Comparison of ENCODE assay signal across 9 mouse cellular contexts in genomic region chr9:75521788-75522187, GRCm38 (mm10). TPM values are rescaled to one million over a fixed set of nuclear protein-coding genes. Genes with fewer than 3 reads are reported as not detected.
DNase-seq lines count a peak whose midpoint lies in the region; ATAC-seq and TF ChIP-seq lines count a peak whose summit lies in the region.
"Had no signal": no experiment of that assay in that cellular context is flagged by ENCODE, and none has a peak within 500 bp of the region (broad histone marks: within the 10 kb centered on the region; RNA-seq: fewer than 3 reads in every experiment).

No protein-coding gene starts in this region.

- TF ChIP-seq CTCF in left cerebral cortex, adult 2 months (IDR thresholded peaks at IDR 0.05), result peak; percentile 56
- TF ChIP-seq CTCF in G1E (IDR thresholded peaks at IDR 0.05; ENCODE audit: low read depth, low read length), result peak; percentile 24; the same call in 1 of the 2 replicates
- peak; percentile 64; the same call in 1 of the 2 replicates for TF ChIP-seq CTCF in brain, embryonic 14.5 days (IDR thresholded peaks at IDR 0.05; ENCODE audit: borderline replicate concordance, extremely low read depth, insufficient read depth, insufficient read length)

- no peaks in the 10 kb centered on the region for H3K9me3 ChIP-seq in G1E (replicated peaks)
- no peaks in the 10 kb centered on the region for H3K9me3 ChIP-seq in liver, embryonic 11.5 days (ENCODE audit: control insufficient read depth, low read length)
- H3K9me3 ChIP-seq: embryonic facial prominence, embryonic 13.5 days had no signal

- TF ChIP-seq POLR2A in brain, embryonic 14.5 days (IDR thresholded peaks at IDR 0.05; ENCODE audit: borderline replicate concordance, extremely low read depth, insufficient read depth, insufficient read length, poor library complexity, severe bottlenecking), result no peak

- no peak overlapping the region for H3K4me3 ChIP-seq in left cerebral cortex, adult 2 months
- no peak overlapping the region for H3K4me3 ChIP-seq in G1E (ENCODE audit: low read depth, low read length)
- H3K4me3 ChIP-seq in liver, embryonic 11.5 days (ENCODE audit: low read depth, low read length), result no peak overlapping the region
- H3K4me3 ChIP-seq: embryonic facial prominence, embryonic 13.5 days had no signal

- H3K4me1 ChIP-seq in G1E (ENCODE audit: insufficient read depth, low read depth, low read length), result no peaks in the 10 kb centered on the region; the same call in 1 of the 2 replicates
- no peaks in the 10 kb centered on the region for H3K4me1 ChIP-seq in liver, embryonic 11.5 days (replicated peaks; ENCODE audit: control insufficient read depth, insufficient read depth, low read length)
- H3K4me1 ChIP-seq: embryonic facial prominence, embryonic 13.5 days had no signal

- no peak for DNase-seq in left cerebral cortex, adult 2 months (ENCODE audit: extremely low spot score in 1 of 2, low spot score in 2 of 2)
- DNase-seq in left cerebral cortex, adult 8-10 months (ENCODE audit: low spot score in 2 of 2), result no peak
- no peak for DNase-seq in G1E (ENCODE audit: low spot score)
- DNase-seq in brain, embryonic 14.5 days (ENCODE audit: low read depth), result peak; percentile 84
- DNase-seq in heart, postnatal 10 days, result peak; percentile 67 to 68
- DNase-seq in liver, embryonic 11.5 days (ENCODE audit: low spot score), result no peak
- DNase-seq in retina, postnatal 1 day, result peak; percentile 72
- no peak for DNase-seq in urinary bladder, postnatal 10 days (ENCODE audit: low spot score)

- intact Hi-C loops in left cerebral cortex, adult 2 months (cut with DNase I), result loop anchor here (5.0 kb wide), 2 partner anchors 36 to 61 kb away; partner anchors contain the start of gene Tmod3
- intact Hi-C loops in heart, postnatal 10 days (cut with DNase I), result loop anchor here (1.0 kb wide), 1 partner anchor 61 kb away; no protein-coding TSS in a partner anchor

- H3K27ac ChIP-seq in left cerebral cortex, adult 2 months, result no peak overlapping the region
- no peak overlapping the region for H3K27ac ChIP-seq in liver, embryonic 11.5 days (ENCODE audit: low read depth, low read length)
- H3K27ac ChIP-seq: embryonic facial prominence, embryonic 13.5 days had no signal

- H3K27me3 ChIP-seq in G1E (ENCODE audit: insufficient read depth, low read length), result no peaks in the 10 kb centered on the region
- H3K27me3 ChIP-seq in liver, embryonic 11.5 days (replicated peaks; ENCODE audit: control insufficient read depth, insufficient read depth, low read length), result no peaks in the 10 kb centered on the region
- H3K27me3 ChIP-seq: embryonic facial prominence, embryonic 13.5 days had no signal

- no peak overlapping the region for H3K4me2 ChIP-seq in liver, embryonic 11.5 days
- H3K4me2 ChIP-seq: embryonic facial prominence, embryonic 13.5 days had no signal

- 53% methylated on average over 4 of the region's 4 CpGs for WGBS in liver, embryonic 11.5 days

- no peak overlapping the region for H3K9ac ChIP-seq in liver, embryonic 11.5 days (ENCODE audit: low read depth, low read length)
- H3K9ac ChIP-seq: embryonic facial prominence, embryonic 13.5 days had no signal

- peaks cover 40% of the 10 kb centered on the region for H3K36me3 ChIP-seq in G1E (replicated peaks)
- H3K36me3 ChIP-seq in liver, embryonic 11.5 days (ENCODE audit: control insufficient read depth, insufficient read depth, low read length), result 0 out of 2 replicates have a peak, but pooled peaks cover 2% of the 10 kb centered on the region

- ATAC-seq in G1E (ENCODE audit: extremely low read depth, insufficient number of reproducible peaks, low FRiP score, poor library complexity, severe bottlenecking), result peak; percentile 83
- ATAC-seq in liver, embryonic 11.5 days (replicated peaks; ENCODE audit: low FRiP score), result peak; percentile 53; the same call in 1 of the 2 replicates

RNA-seq across cellular contexts. Expression of gene Tmod3, which starts 37.7 kb away (rescaled TPM):
- 10 to 100 TPM; 43.6 to 62.5 TPM for total RNA-seq in left cerebral cortex, adult 2 months (2021)
- 10 to 100 TPM; 43.9 to 54.9 (median 50.5) TPM for total RNA-seq in left cerebral cortex, adult 8-10 months (2022)
- total RNA-seq in G1E (2014; fragmentation: Nextera tagmentation) (115 and 123 TPM in 2 replicates), G1E (2017) (118 and 136 TPM in 2 replicates)
- polyA plus RNA-seq in G1E (2012), result 10.9 and 11.3 TPM in 2 replicates
- 58.9 and 60.9 TPM in 2 replicates for polyA plus RNA-seq in brain, embryonic 14.5 days (2012; rRNA removed)
- 100 to 1,000 TPM; 112 to 123 TPM for total RNA-seq in heart, postnatal 10 days (2021)
- 63.2 and 63.6 TPM in 2 replicates for polyA plus RNA-seq in liver, embryonic 11.5 days (2014; fragmentation: Nextera tagmentation; extraction: Ambion mirVana)

Comparison
In these comparisons a context has a peak if more than half of its experiments do, and no peak if none do; other contexts are left out.
1. DNase-seq: peak in brain, embryonic 14.5 days (single experiment), heart, postnatal 10 days (2 of 2) and retina, postnatal 1 day (single experiment); none in left cerebral cortex, adult 2 months (0 of 2), left cerebral cortex, adult 8-10 months (0 of 2), G1E (single experiment), liver, embryonic 11.5 days (single experiment) and urinary bladder, postnatal 10 days (single experiment).
2. Peak in every context shown above with its lines, with median percentiles within 50 percentile points of each other: CTCF ChIP-seq.